Mouse (Mus musculus) limb, embryonic 13.5 days (tissue): ENCODE data around the gene Olfr5. TPM values are rescaled to one million over a fixed set of nuclear protein-coding genes. Genes with fewer than 3 reads are reported as not detected.

Experiments
- ATAC-seq: fragments of 200-750 bp; cut with Nextera tagmentation; 2 replicates; pipeline ENCODE4 v1.8.0; 2017; ENCODE audit warnings: low read depth, moderate number of reproducible peaks, moderate TSS enrichment; ENCODE audit not compliant: low FRiP score
- H3K27ac ChIP-seq: fragments of 300-500 bp; sonication (generic); 2 replicates; pipeline ENCODE4 v1.5.1; 2015; ENCODE audit warnings: inconsistent platforms, mild to moderate bottlenecking, moderate library complexity
- H3K27me3 ChIP-seq: fragments of 300-500 bp; sonication (generic); 2 replicates; pipeline ENCODE4 v1.6.1; 2015; ENCODE audit warnings: mild to moderate bottlenecking, inconsistent platforms
- H3K36me3 ChIP-seq: fragments of 300-500 bp; sonication (generic); 2 replicates; pipeline ENCODE4 v1.6.1; 2015; ENCODE audit warnings: inconsistent platforms, mild to moderate bottlenecking, moderate library complexity
- H3K4me1 ChIP-seq: fragments of 300-500 bp; sonication (generic); 2 replicates; pipeline ENCODE4 v1.6.1; 2015; ENCODE audit warnings: inconsistent platforms
- H3K4me2 ChIP-seq: fragments of 300-500 bp; sonication (generic); replicated peaks from 2 replicates; pipeline ENCODE4 v1.6.1; 2015; ENCODE audit warnings: inconsistent platforms, mild to moderate bottlenecking, moderate library complexity
- H3K4me3 ChIP-seq: fragments of 300-500 bp; sonication (generic); 2 replicates; pipeline ENCODE4 v1.5.1; 2015; ENCODE audit warnings: moderate library complexity, mild to moderate bottlenecking, inconsistent platforms
- H3K9ac ChIP-seq: fragments of 300-500 bp; sonication (generic); 2 replicates; pipeline ENCODE4 v1.6.1; 2015; ENCODE audit warnings: mild to moderate bottlenecking, inconsistent platforms
- H3K9me3 ChIP-seq: fragments of 300-500 bp; sonication (generic); 2 replicates; pipeline ENCODE4 v1.6.1; 2016; ENCODE audit warnings: inconsistent platforms
- WGBS: fragments of 180-500 bp; shearing (Covaris S2); methylation state at CpG from one replicate; pipeline ENCODE4 v1.1.7; 2015; 5-methylcytosine and 5-hydroxymethylcytosine counted together
- polyA plus RNA-seq: library from polyadenylated mRNA; unstranded; fragments of >200 nt; fragmentation: Nextera tagmentation; extraction: Ambion mirVana; gene quantifications from 2 replicates; pipeline ENCODE4 v1.2.1, GENCODE M21; 2015

Olfr5 gene
- polyA plus RNA-seq, 1 experiment from 2014 or later: not detected

GRCm38 (mm10) chr7:6438388-6438787 lies 48.4 kb downstream of the Olfr5 start, which contains the start of gene Olfr1344:
Gene Olfr1344 (plus strand): TSS chr7:6438688.
- Histone ChIP-seq H3K27ac (no peak within 1 kb of the TSS), H3K4me2 (no peak within 1 kb of the TSS), H3K36me3 (no peaks in the 10 kb centered on the region), H3K4me1 (no peaks in the 10 kb centered on the region), H3K9me3 (no peaks in the 10 kb centered on the region), H3K4me3 (no peak within 1 kb of the TSS), H3K27me3 (no peaks in the 10 kb centered on the region), H3K9ac (no peak within 1 kb of the TSS)
- 62% methylated on average over 3 of the region's 3 CpGs for WGBS
- ATAC-seq: no peak

- Histone ChIP-seq H3K4me3 (no peak overlapping the region), H3K9me3 (peaks cover 11% of the 10 kb centered on the region; the same call in 1 of the 2 replicates), H3K36me3 (no peaks in the 10 kb centered on the region), H3K4me1 (no peaks in the 10 kb centered on the region), H3K27ac (no peak overlapping the region), H3K4me2 (no peak overlapping the region), H3K27me3 (no peaks in the 10 kb centered on the region), H3K9ac (no peak overlapping the region)
- WGBS: 42% methylated on average over 2 of the region's 2 CpGs
- no peak for ATAC-seq
Observed at GRCm38 (mm10) chr7:6430342-6430741, 56.4 kb downstream of the Olfr5 start.

- Histone ChIP-seq H3K9me3 (peaks cover 11% of the 10 kb centered on the region; the same call in 1 of the 2 replicates), H3K4me3 (no peak overlapping the region), H3K4me1 (no peaks in the 10 kb centered on the region), H3K27ac (no peak overlapping the region), H3K36me3 (no peaks in the 10 kb centered on the region), H3K9ac (no peak overlapping the region), H3K27me3 (no peaks in the 10 kb centered on the region), H3K4me2 (no peak overlapping the region)
- no peak for ATAC-seq
- WGBS: 89% methylated on average over 3 of the region's 3 CpGs
Observed at GRCm38 (mm10) chr7:6429381-6429780, 57.4 kb downstream of the Olfr5 start.

Other genes starting within 250 kb of the Olfr5 start
- gene Epp13, start 234.2 kb downstream of the Olfr5 start, polyA plus RNA-seq: not detected in 2 replicates
- gene Zfp667, start 200.4 kb downstream of the Olfr5 start, polyA plus RNA-seq: 10.0 and 11.9 TPM in 2 replicates
- 9.3 and 9.6 TPM in 2 replicates for gene Zfp583, start 155.7 kb downstream of the Olfr5 start, polyA plus RNA-seq
- gene Gm3854, start 143.2 kb downstream of the Olfr5 start, polyA plus RNA-seq: 3.2 and 3.3 TPM in 2 replicates
- gene Zfp78, start 123.7 kb downstream of the Olfr5 start, polyA plus RNA-seq: 2.7 and 3.7 TPM in 2 replicates
- 11.8 and 12.5 TPM in 2 replicates for gene Zfp28, start 103.6 kb downstream of the Olfr5 start, polyA plus RNA-seq
- 0.41 TPM in 1 of 2 replicates, not detected in the other for gene Smim17, start 88.2 kb downstream of the Olfr5 start, polyA plus RNA-seq
- not detected in 2 replicates for gene Gm20715, start 76.7 kb downstream of the Olfr5 start, polyA plus RNA-seq
- gene Olfr1344, start 48.3 kb downstream of the Olfr5 start, polyA plus RNA-seq: not detected in 2 replicates
- gene Olfr1336, start 30.8 kb downstream of the Olfr5 start, polyA plus RNA-seq: not detected in 2 replicates
- not detected in 2 replicates for gene Olfr1346, start 19.8 kb downstream of the Olfr5 start, polyA plus RNA-seq
- gene Olfr1347, start 12.8 kb upstream of the Olfr5 start, polyA plus RNA-seq: not detected in 2 replicates
- gene Olfr1348, start 21.8 kb upstream of the Olfr5 start, polyA plus RNA-seq: not detected in 2 replicates
- not detected in 2 replicates for gene Olfr1349, start 36.0 kb upstream of the Olfr5 start, polyA plus RNA-seq
- gene Olfr1350, start 77.9 kb upstream of the Olfr5 start, polyA plus RNA-seq: not detected in 2 replicates
- 4.8 and 6.4 TPM in 2 replicates for gene Zim1, start 209.5 kb upstream of the Olfr5 start, polyA plus RNA-seq
- gene Peg3, start 243.5 kb upstream of the Olfr5 start, polyA plus RNA-seq: 230 and 252 TPM in 2 replicates
- 13.4 and 14.9 TPM in 2 replicates for gene Usp29, start 243.6 kb upstream of the Olfr5 start, polyA plus RNA-seq